Mouse (Mus musculus) cerebellum, postnatal 10 days (tissue): ENCODE data around the gene Slc29a1.
A peak's percentile ranks its signal among the peaks of the same experiment; 100 is the strongest.

ENCODE experiments used
- DNase-seq, 2 experiments: peaks; one replicate each; pipeline ENCODE4 v3.0.0; 2021; ENCODE audit warnings: mixed read lengths in 2 of 2

Slc29a1 gene

GRCm38 (mm10) chr17:45589236-45589635 lies 10.2 kb downstream of the Slc29a1 start:
- DNase-seq, result peak; percentile 86 to 93

GRCm38 (mm10) chr17:45588370-45588769 lies 11.0 kb downstream of the Slc29a1 start:
- DNase-seq, result peak in 1 of 2 experiments; percentile 20

DNA sequence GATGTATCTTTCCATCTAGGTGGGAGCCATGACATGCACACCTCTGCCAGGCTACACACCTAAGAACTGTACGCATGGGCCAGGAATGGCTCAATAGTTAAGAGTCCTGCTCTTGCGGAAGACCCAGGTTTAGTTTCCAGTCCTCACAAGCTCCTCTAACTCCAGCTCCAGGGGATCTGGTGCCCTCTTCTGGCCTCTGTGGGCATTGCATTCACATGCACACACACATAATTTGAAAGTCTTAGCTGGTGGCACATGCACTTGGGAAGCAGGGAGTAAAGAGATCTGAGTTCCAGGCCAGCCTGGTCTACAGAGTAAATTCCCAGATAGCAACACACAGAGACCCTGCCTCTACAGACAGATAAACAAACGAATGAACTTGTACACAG lies 13.0 kb downstream of the Slc29a1 start:
- peak; percentile 70 to 78 for DNase-seq

DNA sequence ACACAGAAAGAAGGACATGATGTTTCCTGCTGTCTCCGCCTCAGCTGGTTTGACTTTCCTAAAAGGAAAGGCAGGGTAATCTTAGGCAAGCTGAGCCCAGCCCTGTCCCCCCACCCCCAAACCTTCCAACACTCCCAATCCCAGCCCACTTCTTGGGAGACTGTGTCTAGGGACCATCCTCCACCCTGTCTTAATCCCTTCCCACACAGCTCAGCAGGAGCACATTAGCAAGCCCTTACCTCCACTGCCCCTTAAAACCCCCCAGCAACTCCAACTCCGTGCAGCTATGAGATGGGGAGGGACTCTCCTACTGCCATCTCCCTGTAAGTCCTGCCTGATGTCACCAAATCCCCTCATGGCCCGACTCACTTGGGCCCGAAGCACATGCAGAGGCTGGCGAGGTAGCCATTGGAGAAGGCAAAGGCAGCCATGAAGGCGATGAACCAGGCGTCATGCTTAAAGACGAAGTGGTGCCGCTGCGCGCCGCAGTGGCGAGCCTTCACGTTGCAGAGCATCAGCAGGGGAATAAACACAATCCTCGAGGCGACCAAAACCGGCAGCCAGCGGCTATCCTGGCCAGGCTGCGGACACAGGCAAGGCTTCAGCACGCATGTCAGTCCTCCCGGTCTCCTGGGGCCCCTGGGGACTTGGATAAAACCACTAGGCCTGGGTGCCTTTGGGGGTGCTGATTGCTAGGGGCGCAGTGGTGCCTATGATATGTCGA lies 13.5 kb downstream of the Slc29a1 start:
- DNase-seq, result no peak

DNA sequence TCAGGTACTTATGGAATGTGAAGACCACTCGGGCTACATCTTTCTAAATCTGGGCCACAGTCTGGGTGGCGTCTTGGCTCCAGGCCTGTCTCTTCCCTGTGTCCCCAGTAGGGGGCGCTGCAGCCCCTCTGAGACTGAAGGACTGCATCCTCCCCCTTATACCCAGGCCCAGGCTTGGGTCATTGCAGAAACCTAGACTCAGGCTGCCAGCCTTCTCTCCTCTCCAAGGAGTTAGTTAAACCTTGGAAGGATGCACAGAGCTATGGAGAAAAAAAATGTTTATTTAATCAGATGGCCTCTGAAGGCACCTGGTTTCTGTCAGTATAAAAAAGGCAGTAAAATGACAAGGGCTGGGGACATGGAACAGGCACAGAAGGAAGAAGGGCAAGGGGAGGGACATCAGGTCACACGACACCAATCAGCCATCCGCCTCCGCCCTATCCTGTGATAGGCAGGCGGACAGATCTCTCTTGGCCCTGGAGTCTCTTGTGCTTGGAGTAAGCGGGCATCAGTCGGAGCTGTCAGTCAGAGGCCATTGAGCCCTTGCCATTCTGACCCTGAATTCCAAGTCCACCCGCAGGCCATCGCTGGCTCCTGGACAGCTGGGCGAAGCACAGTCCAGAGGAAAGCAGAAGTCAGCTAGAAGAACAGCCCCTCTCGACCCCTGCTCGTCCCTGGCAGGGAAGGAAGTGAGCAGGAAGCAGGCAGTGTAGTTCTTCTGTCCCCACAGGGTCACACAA lies 14.3 kb downstream of the Slc29a1 start:
- DNase-seq, result peak; percentile 92 to 95

GRCm38 (mm10) chr17:45584096-45584896 lies 15.1 kb downstream of the Slc29a1 start:
- peak; percentile 95 to 97 for DNase-seq

DNA sequence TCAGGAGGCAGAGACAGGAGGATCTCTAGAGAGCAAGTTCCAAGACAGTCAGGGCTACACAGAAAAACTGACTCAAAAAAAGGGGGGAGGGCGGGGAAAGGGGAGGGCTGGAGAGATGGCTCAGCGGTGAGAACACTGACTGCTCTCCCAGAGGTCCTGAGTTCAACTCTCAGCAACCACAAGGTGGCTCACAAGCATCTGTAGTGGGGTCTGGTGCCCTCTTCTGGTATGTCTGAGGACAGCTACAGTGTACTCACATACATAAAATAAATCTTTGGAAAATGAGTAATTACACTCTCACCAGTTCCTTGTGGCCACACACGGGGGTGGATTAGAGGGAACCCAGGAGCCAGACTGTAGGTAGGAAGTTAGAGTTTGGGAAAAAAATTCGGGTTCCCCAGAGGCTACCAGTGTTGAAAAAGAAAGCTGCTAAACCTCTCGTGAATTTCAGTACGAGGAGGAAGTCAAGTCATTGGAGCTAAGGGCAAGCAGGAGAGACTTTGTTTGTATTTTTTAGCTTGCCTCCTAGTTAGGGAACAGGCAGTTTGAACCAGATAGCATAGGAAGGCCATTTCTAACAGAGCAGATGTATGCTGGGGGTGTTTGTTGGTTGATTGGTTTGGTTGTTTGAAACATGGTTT lies 16.6 kb downstream of the Slc29a1 start:
- peak; percentile 47 to 53 for DNase-seq

DNA sequence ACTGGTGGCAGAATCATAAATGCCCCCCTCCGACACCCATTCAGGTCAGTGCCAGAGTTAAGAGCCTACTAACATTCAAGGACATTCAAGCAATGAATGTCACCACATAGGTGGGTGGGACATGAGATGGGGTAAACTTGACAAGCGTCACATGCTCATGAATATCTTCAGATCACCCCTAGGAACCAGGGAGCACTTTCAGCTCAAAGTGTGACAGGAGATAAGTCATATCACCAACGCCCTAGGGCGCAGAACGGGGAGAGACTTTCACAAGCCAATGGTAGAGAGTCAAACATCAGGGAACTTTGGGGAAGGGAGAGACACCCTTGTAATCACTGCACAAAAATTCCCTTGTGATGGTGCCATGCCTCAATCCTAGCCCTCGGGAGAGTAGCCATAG lies 17.2 kb downstream of the Slc29a1 start:
- peak in 1 of 2 experiments; percentile 6 for DNase-seq

GRCm38 (mm10) chr17:45581567-45581983 lies 17.8 kb downstream of the Slc29a1 start:
- DNase-seq, result peak; percentile 85 to 90

DNA sequence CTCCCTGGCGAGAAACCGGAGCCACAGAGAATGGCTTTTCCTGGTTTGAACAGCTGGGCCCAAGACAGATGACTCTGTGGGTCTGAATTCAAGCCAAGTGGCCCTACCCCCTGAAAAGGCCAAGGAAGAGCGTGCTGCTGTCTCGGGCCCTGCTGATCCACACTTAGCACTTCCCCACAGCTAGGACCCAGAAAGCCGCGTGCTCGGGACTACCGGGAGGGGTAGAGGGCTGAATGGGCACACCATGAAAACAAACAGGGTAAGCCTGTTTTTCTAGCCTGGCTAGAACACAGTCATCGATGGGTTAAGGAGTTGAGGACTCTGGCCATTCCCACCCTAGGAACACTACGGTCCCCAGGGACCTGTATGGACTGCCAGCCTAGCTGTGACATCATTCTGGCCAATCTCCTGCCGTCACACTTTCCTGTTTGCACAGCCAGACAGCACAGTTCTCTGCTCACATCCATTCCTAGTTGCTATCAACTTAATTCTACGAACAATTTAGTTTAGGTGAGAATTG lies 18.4 kb downstream of the Slc29a1 start:
- DNase-seq, result peak; percentile 57 to 60

GRCm38 (mm10) chr17:45579554-45579953 lies 19.9 kb downstream of the Slc29a1 start:
- peak in 1 of 2 experiments; percentile 6 for DNase-seq

DNA sequence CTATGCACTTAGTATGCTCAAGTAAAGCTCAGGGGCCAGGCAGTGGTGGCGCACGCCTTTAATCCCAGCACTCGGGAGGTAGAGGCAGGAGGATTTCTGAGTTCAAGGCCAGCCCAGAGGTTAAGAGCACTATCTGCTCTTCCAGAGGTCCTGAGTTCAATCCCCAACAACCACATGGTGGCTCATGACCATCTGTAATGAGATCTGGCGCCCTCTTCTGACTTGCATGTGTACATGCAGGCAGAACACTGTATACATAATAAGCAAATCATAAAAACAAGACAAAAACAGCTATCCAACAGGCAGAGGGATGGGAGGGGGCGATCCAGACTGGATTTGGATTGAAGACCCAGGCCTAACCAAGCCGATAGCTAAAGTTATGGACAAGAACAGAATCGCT lies 20.6 kb downstream of the Slc29a1 start:
- peak; percentile 44 to 62 for DNase-seq

DNA sequence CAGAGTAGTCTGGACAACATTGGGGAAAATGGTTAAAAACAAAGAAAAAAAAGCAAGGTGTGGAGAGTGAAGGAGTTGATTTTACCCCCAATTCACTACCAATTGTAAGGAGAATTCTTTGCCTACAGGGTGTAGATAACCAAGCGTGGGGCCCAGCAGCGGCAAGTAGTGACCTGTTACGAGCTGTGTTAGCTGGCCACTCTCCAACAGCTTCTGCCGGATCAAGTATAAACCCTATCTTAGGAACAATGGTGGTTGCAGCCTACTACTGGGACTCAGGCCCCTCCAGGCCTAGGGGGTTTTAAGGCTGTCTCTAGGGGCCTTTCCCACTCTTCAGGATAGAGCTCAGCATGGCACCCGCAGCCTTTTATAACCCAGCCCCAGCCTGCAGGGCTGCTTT lies 21.2 kb downstream of the Slc29a1 start:
- peak in 1 of 2 experiments; percentile 36 for DNase-seq

DNA sequence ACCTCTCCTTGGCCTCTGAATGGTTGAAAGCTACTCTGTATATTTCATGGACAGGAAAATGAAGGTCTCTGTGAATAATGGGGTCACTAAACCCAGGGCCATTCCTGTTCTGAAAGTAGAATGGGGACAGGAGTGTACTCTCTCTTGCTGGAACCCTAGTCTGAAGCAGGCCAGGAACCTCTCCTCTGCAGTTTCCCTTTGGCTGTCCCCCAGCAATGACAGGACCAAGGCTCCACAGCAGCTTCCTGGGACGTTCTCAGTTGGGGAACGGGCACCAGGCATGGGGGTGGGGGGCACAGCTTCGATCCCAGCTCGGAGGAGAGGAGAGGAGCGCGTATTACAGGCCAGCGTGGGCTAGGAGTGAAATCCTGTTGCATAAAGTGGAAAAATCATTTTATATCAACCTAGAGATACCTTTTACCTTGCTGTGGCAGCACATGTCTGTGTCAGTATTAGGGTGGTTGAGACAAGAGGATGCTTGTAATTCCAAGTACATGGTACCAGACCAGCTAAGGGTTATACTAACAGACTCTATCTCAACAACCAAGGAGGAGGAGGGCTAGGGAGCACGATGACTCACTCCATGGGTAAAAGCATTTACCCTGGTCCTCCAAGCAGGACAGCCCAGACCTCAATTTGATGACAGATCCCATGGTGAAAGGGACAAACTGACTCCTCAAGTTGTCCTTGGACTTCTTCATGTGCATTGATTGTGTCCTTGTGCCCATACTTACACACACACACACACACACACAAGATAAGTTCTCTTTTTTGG lies 24.1 kb downstream of the Slc29a1 start:
- DNase-seq, result peak in 1 of 2 experiments; percentile 35

GRCm38 (mm10) chr17:45574129-45574761 lies 25.2 kb downstream of the Slc29a1 start:
- DNase-seq, result peak; percentile 87 to 90

DNA sequence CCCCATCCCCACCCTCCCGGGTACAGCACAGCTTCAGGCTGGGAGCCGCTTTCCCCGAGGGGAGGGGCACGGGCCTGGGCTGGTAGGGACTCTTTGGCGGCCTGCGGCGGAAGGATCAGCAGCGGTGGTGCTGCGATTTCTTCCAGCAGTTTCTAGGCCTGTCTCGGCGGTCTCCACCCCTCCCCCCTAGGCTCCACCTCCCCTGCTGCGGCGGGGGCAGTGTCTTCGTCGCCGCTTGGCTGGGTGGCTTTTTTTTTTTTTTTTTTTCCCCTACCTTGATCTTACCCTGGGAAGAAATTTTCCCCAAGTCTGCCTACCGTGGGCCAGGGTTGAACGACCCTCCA lies 25.7 kb downstream of the Slc29a1 start:
- peak; percentile 98 to 99 for DNase-seq

GRCm38 (mm10) chr17:45573087-45573779 lies 26.2 kb downstream of the Slc29a1 start, which contains the start of gene Hsp90ab1:
TSS of gene Hsp90ab1 (minus strand) at chr17:45573271.
- peak; percentile 100 for DNase-seq

GRCm38 (mm10) chr17:45572103-45573086 lies 27.0 kb downstream of the Slc29a1 start:
- DNase-seq, result peak; percentile 90 to 91

GRCm38 (mm10) chr17:45569999-45570398 lies 29.4 kb downstream of the Slc29a1 start:
- no peak for DNase-seq
